Mouse (Mus musculus): ENCODE data around the gene Acox2.
"Not testable (repeated sequence)": the region's sequence is repeated elsewhere in the genome, so short reads cannot be mapped to it uniquely, and the experiment has no call there.

The Acox2 gene

DNA sequence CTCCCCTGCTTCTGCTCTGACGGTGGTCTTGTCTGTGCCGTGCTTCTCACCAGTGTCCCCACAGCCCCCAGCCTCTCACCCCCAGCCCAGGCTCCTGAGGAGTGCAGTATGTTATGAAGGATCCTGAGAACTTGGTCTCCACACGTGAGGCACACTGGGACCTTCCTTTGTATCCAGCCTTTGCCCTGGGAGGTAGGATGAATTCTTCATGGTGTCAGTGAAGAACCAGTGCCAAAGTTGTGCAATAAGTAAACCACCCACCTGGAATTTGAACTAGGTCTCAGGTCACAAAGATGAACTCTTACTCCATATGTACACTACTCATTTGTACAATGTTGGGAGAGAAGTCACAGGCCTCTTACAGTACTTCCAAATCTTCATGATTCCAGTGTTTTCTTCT lies at the start of gene Acox2:
TSS of gene Acox2 (minus strand) at position 188 of the 400 bp plus-strand sequence.
- DNase-seq (ENCODE audit: low read depth, low spot score) = no peak
- no peaks in the 10 kb centered on the region for H3K36me3 ChIP-seq (ENCODE audit: control insufficient read depth, insufficient read depth, low read length, poor library complexity, severe bottlenecking)
- no peaks in the 10 kb centered on the region for H3K27me3 ChIP-seq (ENCODE audit: control insufficient read depth, insufficient read depth, low read length, poor library complexity, severe bottlenecking)

GRCm38 (mm10) chr14:8308650-8309049 lies 49.5 kb upstream of the Acox2 start:
- DNase-seq (ENCODE audit: low read depth, low spot score) = no peak
- H3K27me3 ChIP-seq (ENCODE audit: control insufficient read depth, insufficient read depth, low read length, poor library complexity, severe bottlenecking) = no peaks in the 10 kb centered on the region
- no peaks in the 10 kb centered on the region for H3K36me3 ChIP-seq (ENCODE audit: control insufficient read depth, insufficient read depth, low read length, poor library complexity, severe bottlenecking)

GRCm38 (mm10) chr14:8306884-8307283 lies 47.7 kb upstream of the Acox2 start:
- H3K36me3 ChIP-seq (ENCODE audit: control insufficient read depth, insufficient read depth, low read length, poor library complexity, severe bottlenecking) = no peaks in the 10 kb centered on the region
- DNase-seq (ENCODE audit: low read depth, low spot score) = no peak
- no peaks in the 10 kb centered on the region for H3K27me3 ChIP-seq (ENCODE audit: control insufficient read depth, insufficient read depth, low read length, poor library complexity, severe bottlenecking)

DNA sequence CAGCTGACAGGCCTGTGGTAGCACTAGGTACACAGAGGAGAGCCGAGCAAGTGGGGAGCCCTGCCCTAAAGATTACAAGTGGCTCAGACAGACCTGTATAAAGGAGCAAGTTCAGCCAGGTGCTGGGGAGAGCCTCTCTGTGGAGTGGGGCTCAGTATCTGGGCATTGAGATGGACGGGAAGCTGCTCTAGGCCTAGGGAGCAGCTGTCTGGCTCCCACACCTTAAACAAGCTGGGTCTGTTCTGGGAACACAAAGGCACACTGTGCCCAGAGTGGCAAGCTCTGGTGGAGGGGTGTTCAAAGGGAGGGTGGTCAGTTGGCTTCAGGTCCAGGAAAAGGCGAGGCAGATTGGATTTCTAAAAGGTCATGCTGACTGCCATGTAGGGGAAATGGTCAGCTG lies 45.9 kb upstream of the Acox2 start:
- no peaks in the 10 kb centered on the region for H3K27me3 ChIP-seq (ENCODE audit: control insufficient read depth, insufficient read depth, low read length, poor library complexity, severe bottlenecking)
- DNase-seq (ENCODE audit: low read depth, low spot score) = no peak
- H3K36me3 ChIP-seq (ENCODE audit: control insufficient read depth, insufficient read depth, low read length, poor library complexity, severe bottlenecking) = no peaks in the 10 kb centered on the region

DNA sequence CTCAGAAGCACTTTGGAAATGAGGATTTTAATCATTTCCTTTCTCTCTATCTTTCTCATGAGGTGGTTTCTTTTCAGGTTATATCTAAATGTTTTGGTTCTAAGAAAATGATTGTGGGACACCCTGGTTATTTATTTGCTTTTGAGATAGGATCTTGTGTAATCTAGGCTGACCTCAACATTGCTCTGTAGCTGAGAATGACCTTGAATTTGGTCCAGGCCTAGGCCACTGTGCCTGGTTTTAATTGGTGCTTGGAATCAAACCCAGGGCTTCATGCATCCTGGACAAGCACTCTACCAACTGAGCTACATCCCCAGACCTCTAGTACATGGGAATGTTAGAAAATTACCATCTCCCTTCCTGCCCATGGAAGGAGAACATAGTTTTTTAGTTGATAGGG lies 44.9 kb upstream of the Acox2 start:
- no peak for DNase-seq (ENCODE audit: low read depth, low spot score)
- no peaks in the 10 kb centered on the region for H3K36me3 ChIP-seq (ENCODE audit: control insufficient read depth, insufficient read depth, low read length, poor library complexity, severe bottlenecking)
- H3K27me3 ChIP-seq (ENCODE audit: control insufficient read depth, insufficient read depth, low read length, poor library complexity, severe bottlenecking) = no peaks in the 10 kb centered on the region

DNA sequence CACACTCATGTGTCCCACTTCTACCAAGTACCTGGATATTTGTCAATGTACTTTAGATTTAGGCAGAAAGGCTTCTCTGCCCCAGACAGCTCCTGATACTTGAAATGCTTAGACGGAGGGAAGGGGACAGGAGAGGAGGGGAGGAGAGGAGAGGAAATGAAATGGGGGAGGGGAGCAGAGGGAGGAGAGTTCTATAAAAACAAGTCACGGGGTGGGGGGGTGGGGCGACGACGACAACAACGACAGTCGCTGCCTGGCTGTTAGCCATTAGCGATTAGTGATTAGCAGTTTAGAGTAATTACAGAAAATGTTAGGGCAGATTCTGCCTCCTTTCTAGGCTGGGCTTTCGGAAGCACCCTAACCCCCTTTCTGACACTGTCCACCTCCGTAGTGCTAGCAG lies 43.5 kb upstream of the Acox2 start:
- DNase-seq (ENCODE audit: low read depth, low spot score) = no peak
- Histone ChIP-seq H3K36me3 (ENCODE audit: control insufficient read depth, insufficient read depth, low read length, poor library complexity, severe bottlenecking) (no peaks in the 10 kb centered on the region), H3K27me3 (ENCODE audit: control insufficient read depth, insufficient read depth, low read length, poor library complexity, severe bottlenecking) (no peaks in the 10 kb centered on the region)

DNA sequence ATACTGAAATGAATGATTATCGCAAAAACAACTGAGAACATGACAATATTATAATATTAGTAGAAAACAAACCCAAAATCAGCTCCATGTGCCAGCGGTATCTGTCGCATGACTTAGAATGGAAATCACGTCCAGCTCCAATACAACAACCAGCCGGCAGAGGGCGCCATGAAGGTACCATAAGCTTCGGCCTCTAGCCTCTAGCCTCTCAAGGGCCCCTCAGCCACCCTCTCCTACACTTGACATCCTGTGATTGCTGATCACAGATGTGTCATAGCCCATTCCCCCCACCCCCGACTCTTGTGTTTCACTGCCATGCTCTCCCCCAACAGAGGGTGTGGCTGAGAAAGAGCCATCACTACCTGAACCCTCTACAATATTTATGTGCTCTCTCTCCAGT lies 41.1 kb upstream of the Acox2 start:
- DNase-seq (ENCODE audit: low read depth, low spot score) = peak; percentile 45
- Histone ChIP-seq H3K36me3 (ENCODE audit: control insufficient read depth, insufficient read depth, low read length, poor library complexity, severe bottlenecking) (no peaks in the 10 kb centered on the region), H3K27me3 (ENCODE audit: control insufficient read depth, insufficient read depth, low read length, poor library complexity, severe bottlenecking) (no peaks in the 10 kb centered on the region)

- DNase-seq (ENCODE audit: low read depth, low spot score) = no peak
- Histone ChIP-seq H3K27me3 (ENCODE audit: control insufficient read depth, insufficient read depth, low read length, poor library complexity, severe bottlenecking) (no peaks in the 10 kb centered on the region), H3K36me3 (ENCODE audit: control insufficient read depth, insufficient read depth, low read length, poor library complexity, severe bottlenecking) (no peaks in the 10 kb centered on the region)
Observed at GRCm38 (mm10) chr14:8297889-8298293, 38.7 kb upstream of the Acox2 start.

DNA sequence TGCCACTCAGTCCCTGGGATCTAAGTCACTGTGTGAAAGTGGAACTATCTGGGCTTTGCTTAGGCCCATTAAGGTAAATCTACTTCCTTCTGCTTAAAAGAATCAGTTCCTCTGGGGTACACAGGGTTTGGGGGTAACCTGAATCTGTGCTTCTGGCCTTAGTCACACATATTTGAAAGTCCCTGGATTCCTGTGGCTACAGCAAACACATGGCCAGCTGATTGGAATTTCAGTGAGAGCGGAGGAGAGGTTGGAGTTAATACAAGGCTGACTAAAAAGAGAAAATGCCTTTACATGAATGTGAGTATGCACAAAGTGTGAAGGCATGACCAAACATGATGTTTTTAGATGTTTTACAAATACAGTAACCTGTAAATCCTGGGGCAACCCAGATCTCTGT lies 35.1 kb upstream of the Acox2 start:
- Histone ChIP-seq H3K27me3 (ENCODE audit: control insufficient read depth, insufficient read depth, low read length, poor library complexity, severe bottlenecking) (no peaks in the 10 kb centered on the region), H3K36me3 (ENCODE audit: control insufficient read depth, insufficient read depth, low read length, poor library complexity, severe bottlenecking) (no peaks in the 10 kb centered on the region)
- no peak for DNase-seq (ENCODE audit: low read depth, low spot score)

DNA sequence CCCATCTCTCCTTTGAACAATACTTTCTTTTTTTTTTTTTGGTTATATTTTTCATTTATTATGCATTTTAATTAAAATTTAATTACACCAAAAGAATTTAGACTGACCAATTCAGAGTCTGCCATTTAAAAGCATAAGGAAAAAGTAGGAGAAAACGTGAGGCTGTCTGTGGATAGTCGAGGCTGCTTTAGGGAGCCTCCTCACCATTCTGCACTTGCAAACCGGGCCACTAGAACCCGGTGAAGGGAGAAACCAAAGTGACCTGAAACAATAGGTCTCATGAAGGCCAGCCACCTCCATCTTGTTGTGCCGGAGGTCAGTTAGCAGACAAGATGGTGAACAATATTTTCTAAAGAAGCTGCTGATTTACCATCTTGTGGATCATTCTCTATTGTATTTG lies 27.4 kb upstream of the Acox2 start:
- not testable (repeated sequence) for DNase-seq (ENCODE audit: low read depth, low spot score); H3K27me3 ChIP-seq (ENCODE audit: control insufficient read depth, insufficient read depth, low read length, poor library complexity, severe bottlenecking); H3K36me3 ChIP-seq (ENCODE audit: control insufficient read depth, insufficient read depth, low read length, poor library complexity, severe bottlenecking)

- Histone ChIP-seq H3K27me3 (ENCODE audit: control insufficient read depth, insufficient read depth, low read length, poor library complexity, severe bottlenecking) (no peaks in the 10 kb centered on the region), H3K36me3 (ENCODE audit: control insufficient read depth, insufficient read depth, low read length, poor library complexity, severe bottlenecking) (no peaks in the 10 kb centered on the region)
- no peak for DNase-seq (ENCODE audit: low read depth, low spot score)
Observed at GRCm38 (mm10) chr14:8283784-8284183, 24.6 kb upstream of the Acox2 start.

GRCm38 (mm10) chr14:8271281-8271680 lies 12.1 kb upstream of the Acox2 start:
- H3K27me3 ChIP-seq (ENCODE audit: control insufficient read depth, insufficient read depth, low read length, poor library complexity, severe bottlenecking); DNase-seq (ENCODE audit: low read depth, low spot score); H3K36me3 ChIP-seq (ENCODE audit: control insufficient read depth, insufficient read depth, low read length, poor library complexity, severe bottlenecking): not testable (repeated sequence)

DNA sequence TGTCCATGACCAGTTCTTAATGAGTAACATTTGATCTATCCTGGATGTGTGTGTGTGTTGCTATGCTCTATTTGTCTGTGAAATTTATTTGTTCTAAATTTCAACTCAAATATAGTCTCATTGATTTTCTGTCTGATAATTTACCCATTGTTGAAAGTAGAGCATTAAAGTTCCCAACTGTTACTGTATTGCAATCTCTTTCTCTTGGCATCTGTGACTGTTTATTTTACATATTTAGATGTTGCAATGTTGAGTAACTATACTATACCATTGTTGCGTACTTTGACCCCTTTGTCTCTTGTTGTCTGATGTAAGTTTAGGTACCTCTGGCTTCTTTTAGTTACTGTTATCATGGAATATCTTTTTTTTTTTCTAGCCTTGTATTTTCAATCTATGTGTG lies 5.2 kb upstream of the Acox2 start:
- no peak for DNase-seq (ENCODE audit: low read depth, low spot score)

GRCm38 (mm10) chr14:8262242-8262641 lies 3.1 kb upstream of the Acox2 start:
- DNase-seq (ENCODE audit: low read depth, low spot score) = no peak
- Histone ChIP-seq H3K36me3 (ENCODE audit: control insufficient read depth, insufficient read depth, low read length, poor library complexity, severe bottlenecking) (no peaks in the 10 kb centered on the region), H3K27me3 (ENCODE audit: control insufficient read depth, insufficient read depth, low read length, poor library complexity, severe bottlenecking) (no peaks in the 10 kb centered on the region)

More for the DNA sequence above, 5.2 kb upstream of the Acox2 start:
- Histone ChIP-seq H3K27me3 (ENCODE audit: control insufficient read depth, insufficient read depth, low read length, poor library complexity, severe bottlenecking) (no peaks in the 10 kb centered on the region), H3K36me3 (ENCODE audit: control insufficient read depth, insufficient read depth, low read length, poor library complexity, severe bottlenecking) (no peaks in the 10 kb centered on the region)

DNA sequence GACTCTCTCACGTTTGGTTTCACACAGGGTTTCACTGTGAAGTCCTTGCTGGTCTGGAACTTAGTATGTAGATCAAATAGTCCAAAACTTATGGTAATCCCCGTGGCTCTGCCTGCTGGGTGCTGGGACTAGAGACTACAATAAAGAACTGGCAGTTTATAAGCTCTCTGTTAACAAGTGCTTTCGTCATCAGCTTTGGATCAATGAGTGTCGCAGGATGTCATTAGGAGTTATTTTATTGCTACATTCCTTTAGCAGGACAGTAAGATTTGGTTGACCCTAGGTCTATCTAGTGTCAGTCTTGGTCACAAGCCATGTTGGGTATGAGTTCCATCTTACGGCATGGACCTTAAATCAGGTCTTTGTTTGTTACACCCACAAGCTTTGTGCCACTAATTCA lies 1.1 kb upstream of the Acox2 start:
- Histone ChIP-seq H3K36me3 (ENCODE audit: control insufficient read depth, insufficient read depth, low read length, poor library complexity, severe bottlenecking) (no peaks in the 10 kb centered on the region), H3K27me3 (ENCODE audit: control insufficient read depth, insufficient read depth, low read length, poor library complexity, severe bottlenecking) (no peaks in the 10 kb centered on the region)

GRCm38 (mm10) chr14:8258752-8259151 lies 401 bp downstream of the Acox2 start:
- H3K36me3 ChIP-seq (ENCODE audit: control insufficient read depth, insufficient read depth, low read length, poor library complexity, severe bottlenecking) = no peaks in the 10 kb centered on the region
- DNase-seq (ENCODE audit: low read depth, low spot score) = no peak
- no peaks in the 10 kb centered on the region for H3K27me3 ChIP-seq (ENCODE audit: control insufficient read depth, insufficient read depth, low read length, poor library complexity, severe bottlenecking)

More for the DNA sequence above, 1.1 kb upstream of the Acox2 start:
- DNase-seq (ENCODE audit: low read depth, low spot score) = no peak

DNA sequence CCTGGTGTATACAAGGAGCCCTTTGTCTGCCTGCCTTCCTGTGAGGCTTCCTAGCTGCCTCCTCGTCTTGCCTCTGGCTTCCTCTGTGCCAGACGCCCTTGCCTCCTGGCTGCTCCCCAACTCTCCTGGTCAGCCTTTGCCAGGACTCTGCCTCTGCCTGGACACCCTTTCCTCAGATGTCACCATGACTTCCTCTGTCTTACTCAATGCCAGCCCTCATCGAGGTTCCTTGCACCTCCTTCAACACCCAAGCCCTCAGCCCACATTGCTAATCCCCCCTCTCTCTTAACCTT lies 872 bp downstream of the Acox2 start:
- Histone ChIP-seq H3K27me3 (ENCODE audit: control insufficient read depth, insufficient read depth, low read length, poor library complexity, severe bottlenecking) (no peaks in the 10 kb centered on the region), H3K36me3 (ENCODE audit: control insufficient read depth, insufficient read depth, low read length, poor library complexity, severe bottlenecking) (no peaks in the 10 kb centered on the region)
- no peak for DNase-seq (ENCODE audit: low read depth, low spot score)

Data from splenic B cell, adult 2 months (primary cell).